Mouse (Mus musculus): ENCODE data around the gene Lifr.

DNA sequence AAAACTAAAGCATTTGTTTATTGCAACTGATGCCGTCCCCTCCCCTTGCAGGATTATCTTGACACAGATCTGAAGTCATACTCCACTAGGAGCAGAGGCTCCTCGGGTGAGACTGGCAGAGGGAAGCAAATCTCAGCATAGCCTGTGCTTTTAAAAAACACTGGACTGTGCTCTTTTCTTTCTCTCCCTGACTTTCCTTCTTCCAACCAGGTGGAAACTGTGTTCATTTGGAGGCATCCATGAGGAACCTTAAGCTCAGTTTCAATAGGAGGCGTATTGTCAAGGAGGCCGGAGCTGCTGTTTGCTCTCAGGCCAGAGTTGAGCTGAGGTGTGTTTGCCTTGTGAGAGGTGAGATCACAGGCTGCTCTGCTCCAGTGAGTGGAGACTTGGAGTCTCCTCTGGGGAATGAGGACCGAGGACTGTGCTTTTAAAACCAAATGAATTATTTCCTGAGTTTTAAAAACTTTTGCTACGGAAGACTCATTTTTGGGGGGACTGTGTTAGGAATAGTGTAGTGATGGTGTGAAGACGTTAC lies 40.3 kb downstream of the Lifr start:
- TF ChIP-seq CTCF (IDR thresholded peaks at IDR 0.05; ENCODE audit: borderline replicate concordance, insufficient read depth, low read length): no peak
- no peak for TF ChIP-seq POLR2A (IDR thresholded peaks at IDR 0.05; ENCODE audit: low read depth, low read length)

All from embryonic fibroblast, embryonic 13.5 days (primary cell).